Mouse (Mus musculus) liver, embryonic 18 days (tissue): ENCODE data around the gene Prrxl1. TPM values are rescaled to one million over a fixed set of nuclear protein-coding genes. Genes with fewer than 3 reads are reported as not detected.

Source experiments
- polyA plus RNA-seq: library from polyadenylated mRNA; depleted of rRNA; stranded (reverse); fragments of >200 nt; gene quantifications from 2 replicates; pipeline ENCODE4 v1.2.3, GENCODE M21; 2012; rRNA removed

Prrxl1 gene
- not detected in 2 replicates for polyA plus RNA-seq

GRCm38 (mm10) chr14:32599290-32600041 is at the start of gene Prrxl1:
Gene Prrxl1 (plus strand): TSS chr14:32599407.

GRCm38 (mm10) chr14:32685124-32685826 is 86.1 kb downstream of the Prrxl1 start, which contains the start of gene 3425401B19Rik:
Gene 3425401B19Rik (minus strand): TSS chr14:32685293.

Other genes starting within 250 kb of the Prrxl1 start
- gene 1700024G13Rik, start 211.0 kb upstream of the Prrxl1 start, polyA plus RNA-seq, result not detected in 2 replicates
- gene Slc18a3, start 134.6 kb upstream of the Prrxl1 start, polyA plus RNA-seq, result not detected in 2 replicates
- gene Chat, start 133.4 kb upstream of the Prrxl1 start, polyA plus RNA-seq, result not detected in 2 replicates
- 3.0 and 3.4 TPM in 2 replicates for gene Ercc6, start 85.9 kb upstream of the Prrxl1 start, polyA plus RNA-seq
- 0.02 TPM in 2 replicates for gene 3425401B19Rik, start 85.9 kb downstream of the Prrxl1 start, polyA plus RNA-seq
- 2.3 and 2.4 TPM in 2 replicates for gene Tmem273, start 186.6 kb downstream of the Prrxl1 start, polyA plus RNA-seq
- gene Fam170b, start 234.6 kb downstream of the Prrxl1 start, polyA plus RNA-seq, result 0.05 and 0.06 TPM in 2 replicates